In the genomic region with DNA sequence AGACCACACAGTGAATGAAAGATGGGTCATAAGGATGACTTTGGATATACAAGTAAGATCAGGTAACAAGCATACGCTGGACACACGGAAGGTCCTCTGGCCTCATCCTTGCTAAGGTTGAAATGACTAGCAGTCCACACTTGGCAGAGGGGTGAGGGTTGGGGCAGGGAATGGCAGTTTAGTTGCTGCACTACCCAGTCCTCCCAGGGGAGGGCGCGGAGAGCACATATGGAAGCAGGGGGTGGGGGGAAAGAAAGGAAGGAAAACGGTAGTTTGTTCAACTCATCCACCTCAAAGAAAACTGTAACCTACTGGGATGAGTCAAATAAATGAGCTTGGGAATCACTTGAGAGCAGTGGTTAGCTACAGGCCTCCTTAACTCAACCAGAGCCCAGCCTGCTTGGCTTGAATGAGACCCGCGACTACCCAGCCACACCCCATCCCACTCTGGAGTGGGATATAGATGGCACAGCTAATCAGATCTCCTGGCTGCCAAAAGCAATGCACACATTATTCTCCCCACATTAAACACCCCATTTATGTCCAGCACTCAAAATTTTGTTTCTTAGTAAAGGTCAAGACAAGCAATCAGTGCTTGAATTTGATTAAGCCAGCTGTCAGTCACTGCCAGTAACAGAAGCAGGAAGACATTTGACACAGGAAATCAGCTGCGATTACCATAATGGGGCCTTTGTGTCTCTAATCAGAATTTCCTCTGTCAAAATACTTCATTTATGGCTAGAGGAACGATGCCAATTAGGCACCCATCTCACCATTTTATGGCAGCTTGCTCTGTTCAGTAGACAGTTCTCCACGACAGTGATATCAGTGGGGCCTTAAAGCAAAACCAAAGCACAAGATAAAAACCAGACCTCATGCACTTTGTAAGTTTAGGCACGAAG, we compare ENCODE assay signal across 8 mouse cellular contexts. TPM values are rescaled to one million over a fixed set of nuclear protein-coding genes. Genes with fewer than 3 reads are reported as not detected.
DNase-seq lines count a peak whose midpoint lies in the region; ATAC-seq lines count a peak whose summit lies in the region.

No protein-coding gene starts in this region.

- no peaks in the 10 kb centered on the region for H3K27me3 ChIP-seq in hindbrain, embryonic 10.5 days (ENCODE audit: insufficient read depth, poor library complexity, severe bottlenecking)
- H3K27me3 ChIP-seq in hindbrain, embryonic 12.5 days: 0 out of 2 replicates have a peak, but pooled peaks cover 3% of the 10 kb centered on the region
- no peaks in the 10 kb centered on the region for H3K27me3 ChIP-seq in neural tube, embryonic 11.5 days (ENCODE audit: control insufficient read depth, insufficient read depth, low read length)

- H3K9ac ChIP-seq in hindbrain, embryonic 12.5 days: no peak overlapping the region
- H3K9ac ChIP-seq in neural tube, embryonic 11.5 days (ENCODE audit: low read length): no peak overlapping the region

- intact Hi-C loops in left cerebral cortex, postnatal 36 days (cut with DNase I): loop anchor here (2.0 kb wide), 1 partner anchor 54 kb away; no protein-coding TSS in a partner anchor

- peaks cover 10% of the 10 kb centered on the region; the same call in 1 of the 2 replicates for H3K4me1 ChIP-seq in hindbrain, embryonic 10.5 days (replicated peaks)
- H3K4me1 ChIP-seq in hindbrain, embryonic 12.5 days: peaks cover 3% of the 10 kb centered on the region; the same call in 1 of the 2 replicates
- H3K4me1 ChIP-seq in neural tube, embryonic 11.5 days (ENCODE audit: control insufficient read depth, insufficient read depth, low read length): no peaks in the 10 kb centered on the region

- H3K4me2 ChIP-seq in hindbrain, embryonic 12.5 days (replicated peaks): no peak overlapping the region
- no peak overlapping the region for H3K4me2 ChIP-seq in neural tube, embryonic 11.5 days (ENCODE audit: low read depth)

- no peak overlapping the region for H3K4me3 ChIP-seq in hindbrain, embryonic 10.5 days
- no peak overlapping the region for H3K4me3 ChIP-seq in hindbrain, embryonic 12.5 days
- H3K4me3 ChIP-seq in neural tube, embryonic 11.5 days (ENCODE audit: low read depth, low read length): no peak overlapping the region

- no peak overlapping the region for H3K27ac ChIP-seq in hindbrain, embryonic 10.5 days
- H3K27ac ChIP-seq in hindbrain, embryonic 12.5 days: no peak overlapping the region
- no peak overlapping the region for H3K27ac ChIP-seq in neural tube, embryonic 11.5 days (ENCODE audit: low read depth, low read length)

- no peaks in the 10 kb centered on the region for H3K36me3 ChIP-seq in hindbrain, embryonic 10.5 days
- H3K36me3 ChIP-seq in hindbrain, embryonic 12.5 days: no peaks in the 10 kb centered on the region
- no peaks in the 10 kb centered on the region for H3K36me3 ChIP-seq in neural tube, embryonic 11.5 days (ENCODE audit: control insufficient read depth, insufficient read depth, low read length)

- peak; percentile 35 for DNase-seq in hindbrain, embryonic 10.5 days (ENCODE audit: low spot score)
- peak; percentile 60 to 63 for DNase-seq in B cell, adult 2 months
- DNase-seq in adrenal gland, adult 18-20 months (ENCODE audit: low spot score in 2 of 2): peak; percentile 28 to 64
- DNase-seq in kidney, postnatal 14 days: peak; percentile 59
- DNase-seq in neural tube, embryonic 11.5 days (ENCODE audit: low spot score): peak; percentile 59
- DNase-seq in left cerebral cortex, postnatal 36 days (ENCODE audit: low spot score in 2 of 2): no peak

- ATAC-seq in hindbrain, embryonic 12.5 days (ENCODE audit: low FRiP score): no peak
- peak; percentile 73 for ATAC-seq in erythroid progenitor cell, adult 5-6 weeks (replicated peaks; ENCODE audit: low FRiP score, poor library complexity, severe bottlenecking)
- no peak for ATAC-seq in neural tube, embryonic 11.5 days (ENCODE audit: insufficient read depth, low FRiP score, low TSS enrichment)

- H3K9me3 ChIP-seq in hindbrain, embryonic 10.5 days: no peaks in the 10 kb centered on the region
- no peaks in the 10 kb centered on the region for H3K9me3 ChIP-seq in hindbrain, embryonic 12.5 days (replicated peaks)
- no peaks in the 10 kb centered on the region for H3K9me3 ChIP-seq in neural tube, embryonic 11.5 days (ENCODE audit: control insufficient read depth, low read length)

- WGBS in hindbrain, embryonic 10.5 days: 69% methylated on average over 11 of the region's 11 CpGs
- WGBS in hindbrain, embryonic 12.5 days: 66% methylated on average over 11 of the region's 11 CpGs
- WGBS in neural tube, embryonic 11.5 days: 69% methylated on average over 11 of the region's 11 CpGs

RNA-seq across cellular contexts. Expression of a gene that starts 24.5 kb away (rescaled TPM):
- polyA plus RNA-seq in hindbrain, embryonic 10.5 days (2016; fragmentation: Nextera tagmentation; extraction: Ambion mirVana): 1.9 and 3.6 TPM in 2 replicates
- 3.4 TPM in 2 replicates for polyA plus RNA-seq in hindbrain, embryonic 12.5 days (2016; fragmentation: Nextera tagmentation; extraction: Ambion mirVana)
- under 1 TPM; 0.13 to 0.64 TPM for total RNA-seq in adrenal gland, adult 18-20 months (2021)
- total RNA-seq in erythroid progenitor cell, adult 5-6 weeks (2015; ENCODE audit: low replicate concordance): 6.5 and 8.4 TPM in 2 replicates
- 5.4 and 6.2 TPM in 2 replicates for total RNA-seq in erythroid progenitor cell, adult 5-6 weeks (2017; ENCODE audit: low replicate concordance)
- 3.4 and 3.6 TPM in 2 replicates for polyA plus RNA-seq in neural tube, embryonic 11.5 days (2014; fragmentation: Nextera tagmentation; extraction: Ambion mirVana)
- under 1 TPM; 0.09 to 0.17 TPM for total RNA-seq in left cerebral cortex, postnatal 36 days (2021)

RNA-seq across cellular contexts. Expression of a gene that starts 56.9 kb away (rescaled TPM):
- polyA plus RNA-seq in hindbrain, embryonic 10.5 days (2016; fragmentation: Nextera tagmentation; extraction: Ambion mirVana): 13.4 and 14.8 TPM in 2 replicates
- polyA plus RNA-seq in hindbrain, embryonic 12.5 days (2016; fragmentation: Nextera tagmentation; extraction: Ambion mirVana): 13.0 and 14.4 TPM in 2 replicates
- total RNA-seq in adrenal gland, adult 18-20 months (2021): 1 to 10 TPM; 4.4 to 7.5 TPM
- 28.9 and 37.8 TPM in 2 replicates for total RNA-seq in erythroid progenitor cell, adult 5-6 weeks (2015; ENCODE audit: low replicate concordance)
- 43.6 and 69.8 TPM in 2 replicates for total RNA-seq in erythroid progenitor cell, adult 5-6 weeks (2017; ENCODE audit: low replicate concordance)
- 14.9 and 15.4 TPM in 2 replicates for polyA plus RNA-seq in neural tube, embryonic 11.5 days (2014; fragmentation: Nextera tagmentation; extraction: Ambion mirVana)
- 1 to 10 TPM; 8.2 to 8.5 TPM for total RNA-seq in left cerebral cortex, postnatal 36 days (2021)

Comparison
In these comparisons a context has a peak if more than half of its experiments do, and no peak if none do; other contexts are left out.
1. DNase-seq: peak in hindbrain, embryonic 10.5 days (single experiment), B cell, adult 2 months (2 of 2), adrenal gland, adult 18-20 months (2 of 2), kidney, postnatal 14 days (single experiment) and neural tube, embryonic 11.5 days (single experiment); none in left cerebral cortex, postnatal 36 days (0 of 2).